Mouse (Mus musculus): ENCODE results near the gene Lamb2.
A peak's percentile ranks its signal among the peaks of the same experiment; 100 is the strongest.

The Lamb2 gene

DNA sequence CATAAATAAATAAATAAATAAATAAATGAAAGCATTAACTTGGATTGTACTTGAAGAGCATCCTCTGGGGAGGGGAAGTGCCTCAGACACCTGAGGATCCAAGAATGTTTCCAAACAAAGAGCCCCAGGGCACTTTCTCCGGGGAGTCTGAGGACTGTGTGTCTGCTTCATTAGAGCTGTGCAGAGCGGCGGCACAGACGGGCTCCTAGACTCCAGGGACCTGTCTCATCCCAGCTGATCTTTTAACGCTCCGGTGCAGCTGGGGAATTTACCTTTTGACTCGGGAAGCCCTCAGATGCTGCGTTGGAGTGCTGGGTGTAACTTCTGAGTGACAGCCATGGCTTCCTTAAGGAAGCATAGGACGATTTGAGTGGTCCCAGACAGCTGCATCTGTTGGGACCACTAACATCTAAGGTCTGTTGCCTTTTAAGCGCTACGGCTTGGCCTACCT lies 18.3 kb upstream of the Lamb2 start, which contains the start of gene Klhdc8b:
Klhdc8b (minus strand) TSS at position 401 of the 451 bp plus-strand sequence.
- DNase-seq (ENCODE audit: low spot score in 2 of 2), result no peak

DNA sequence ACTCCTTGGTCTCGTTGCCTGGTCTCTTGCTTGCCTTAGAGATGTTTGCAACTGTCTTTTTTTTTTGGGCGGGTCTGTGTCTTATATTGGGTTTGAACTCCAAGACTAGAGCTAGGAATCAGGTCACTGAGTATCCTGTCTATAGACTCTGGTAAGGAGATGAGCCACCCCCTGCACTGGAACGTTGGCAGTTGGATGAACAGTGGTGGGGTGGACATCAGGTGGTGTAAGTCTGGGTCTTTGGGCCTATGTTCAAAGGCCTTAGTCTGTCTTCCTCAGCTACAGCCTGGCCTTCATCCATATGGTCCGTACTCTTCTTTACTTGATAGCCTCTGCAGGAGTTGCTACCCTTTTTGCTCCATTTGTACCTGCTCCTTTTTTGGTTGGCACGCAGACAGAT lies 17.9 kb upstream of the Lamb2 start:
- no peak for DNase-seq (ENCODE audit: low spot score in 2 of 2)

DNA sequence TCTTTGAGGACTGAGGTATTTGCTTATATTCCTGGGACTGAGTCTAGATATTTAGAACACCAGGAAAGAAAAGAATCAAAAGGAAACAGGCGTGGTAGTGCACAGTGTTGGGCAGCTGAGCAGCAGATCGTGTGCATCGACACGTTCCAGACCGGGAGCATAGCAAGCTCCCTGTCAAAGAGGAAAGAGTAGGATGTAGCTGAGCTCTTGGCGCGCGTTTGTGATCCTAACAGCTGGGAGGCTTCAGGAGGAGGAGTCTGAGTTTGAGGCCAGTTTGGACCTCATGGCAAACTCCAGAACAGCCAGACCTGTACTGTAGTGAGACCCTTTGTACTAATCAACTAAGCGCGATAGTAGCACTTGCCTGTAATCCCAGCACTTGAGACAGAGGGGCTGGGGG lies 17.3 kb upstream of the Lamb2 start:
- DNase-seq (ENCODE audit: low spot score in 2 of 2), result no peak

DNA sequence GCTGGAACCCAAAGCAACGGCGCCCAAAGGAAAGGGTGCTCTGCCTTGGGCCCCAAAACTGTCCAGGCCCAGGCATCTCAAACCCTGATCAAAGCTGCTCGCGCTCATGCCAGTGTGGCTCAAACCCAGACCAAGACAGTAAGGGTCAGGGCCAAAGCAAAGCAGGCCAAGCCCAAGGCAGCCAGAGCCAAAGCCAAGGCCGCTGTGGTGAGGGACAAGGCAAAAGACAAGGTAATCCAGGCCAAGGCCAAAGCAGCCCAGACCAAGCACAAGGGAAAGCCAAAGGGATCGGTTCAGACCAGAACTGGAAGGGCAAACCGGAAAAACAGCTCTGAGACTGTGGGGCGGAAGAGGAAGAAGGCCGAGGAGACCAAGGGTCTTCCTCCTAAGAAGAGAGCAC lies 15.8 kb upstream of the Lamb2 start:
- DNase-seq (ENCODE audit: low spot score in 2 of 2), result no peak

DNA sequence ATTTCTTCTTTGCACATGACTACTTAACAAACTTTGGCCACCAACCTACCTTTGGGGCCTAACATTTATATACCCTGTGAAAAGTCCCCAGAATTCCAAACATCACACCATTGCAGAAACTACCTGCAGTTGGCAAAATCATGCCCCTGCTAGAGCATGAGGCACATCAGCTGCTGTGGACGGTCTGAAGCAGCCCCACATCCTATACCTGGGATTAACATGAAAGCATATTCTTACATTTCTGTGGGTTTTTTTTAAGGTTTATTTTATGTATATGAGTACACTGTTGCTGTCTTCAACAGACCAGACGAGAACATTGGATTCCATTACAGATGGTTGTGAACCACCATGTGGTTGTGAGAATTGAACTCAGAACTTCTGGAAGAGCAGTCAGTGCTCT lies 13.3 kb upstream of the Lamb2 start:
- DNase-seq (ENCODE audit: low spot score in 2 of 2), result no peak

DNA sequence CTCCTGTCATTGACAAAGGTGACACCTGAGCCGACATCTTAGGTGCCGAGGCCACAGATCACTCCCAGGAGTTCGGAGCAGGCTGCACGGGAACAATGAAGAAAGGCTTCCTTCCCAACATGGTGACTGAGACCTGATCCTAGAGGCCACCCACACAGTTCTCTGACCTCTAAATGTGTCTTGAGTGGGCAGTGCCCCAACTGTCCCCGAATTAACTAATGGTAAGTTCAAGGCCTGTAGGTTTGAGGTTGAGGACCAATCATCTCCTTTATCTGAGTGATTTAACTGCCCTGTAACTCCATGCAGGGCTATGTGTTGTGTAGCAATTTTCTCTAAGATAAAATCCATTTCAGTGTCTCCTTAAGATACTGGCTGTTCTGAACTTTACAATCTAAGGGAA lies 10.1 kb upstream of the Lamb2 start:
- DNase-seq (ENCODE audit: low spot score in 2 of 2), result no peak

DNA sequence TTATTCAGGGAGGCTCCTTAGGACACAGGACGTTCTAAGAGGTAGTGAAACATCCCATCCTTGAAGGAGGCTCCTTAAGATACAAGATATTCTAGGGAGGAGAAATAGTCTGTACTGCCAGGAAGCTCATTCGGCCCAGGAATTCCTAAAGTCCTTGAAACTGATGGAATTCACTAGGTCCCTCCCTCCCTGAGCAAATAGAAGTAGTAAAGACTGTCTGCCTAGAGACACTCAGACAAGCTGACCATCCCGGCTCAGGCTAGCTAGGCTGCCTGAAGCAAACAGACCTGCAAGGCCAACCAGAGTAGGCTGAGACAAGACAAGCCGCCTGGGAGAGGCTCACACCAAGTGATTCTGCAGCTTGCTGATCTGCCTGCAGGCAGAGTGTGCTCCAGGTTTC lies 9.7 kb upstream of the Lamb2 start:
- DNase-seq (ENCODE audit: low spot score in 2 of 2), result no peak

DNA sequence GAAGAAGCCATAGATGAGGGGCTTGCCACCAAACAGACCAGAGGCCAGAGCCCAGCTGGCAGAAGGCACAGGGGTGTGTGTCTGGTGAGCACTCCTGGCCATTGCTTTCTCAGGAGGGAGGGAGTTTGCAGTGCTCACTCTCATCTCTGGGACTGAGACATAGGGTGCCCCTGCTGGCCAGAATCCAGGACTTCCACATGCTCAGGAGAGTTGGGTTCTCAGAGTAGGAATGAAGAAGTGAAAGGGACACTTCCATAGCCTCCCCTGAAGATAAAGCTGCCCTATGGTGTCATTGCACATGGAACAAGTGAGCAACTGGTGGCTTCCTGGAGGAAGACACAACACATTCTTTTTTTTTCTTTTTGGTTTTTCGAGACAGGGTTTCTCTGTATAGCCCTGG lies 5.0 kb upstream of the Lamb2 start:
- no peak for DNase-seq (ENCODE audit: low spot score in 2 of 2)

DNA sequence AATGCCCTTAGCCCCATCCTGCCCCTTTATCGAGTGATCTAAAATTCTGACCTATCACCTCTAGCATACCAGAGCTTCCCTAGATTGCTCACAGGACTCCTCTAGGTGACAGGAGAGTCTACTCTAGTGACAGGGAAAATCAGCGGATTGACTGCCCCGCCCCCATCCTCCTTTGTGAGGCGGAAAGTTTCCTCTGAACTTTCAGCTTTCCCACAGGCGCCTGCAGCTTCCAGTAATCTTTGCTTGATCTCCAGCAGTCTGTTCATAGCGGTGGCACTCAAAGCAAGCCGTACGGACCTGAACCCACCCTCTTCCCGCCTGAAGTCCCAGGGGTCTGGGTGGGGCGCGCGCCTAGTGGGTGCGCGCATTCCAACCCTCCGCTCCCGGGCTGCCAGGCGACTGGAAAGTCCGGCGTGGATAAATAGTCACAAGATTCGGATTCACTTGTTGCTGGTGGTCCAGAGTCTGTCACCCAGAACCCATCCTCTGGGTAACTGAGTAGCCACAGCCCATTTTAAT lies 839 bp upstream of the Lamb2 start:
- DNase-seq (ENCODE audit: low spot score in 2 of 2), result peak; percentile 60 to 82

DNA sequence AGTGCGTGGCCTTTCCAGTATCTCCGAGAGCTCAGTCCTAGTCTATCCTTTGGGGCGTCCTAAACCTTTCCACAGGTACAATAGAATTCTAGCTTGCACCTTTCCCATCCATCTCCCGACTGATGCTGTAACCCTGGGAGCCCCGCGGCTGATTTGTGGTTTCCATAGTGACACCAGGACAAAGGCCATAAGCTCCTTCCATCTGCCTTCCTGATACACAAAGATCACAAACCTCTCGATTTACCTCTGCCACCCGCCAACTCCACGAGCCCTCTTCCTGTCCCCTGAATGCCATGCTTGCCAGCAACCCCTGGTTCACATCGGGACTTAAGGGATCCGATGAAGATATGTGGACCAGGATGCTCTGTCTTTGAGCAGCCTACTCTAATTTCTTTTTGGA lies 295 bp upstream of the Lamb2 start:
- DNase-seq (ENCODE audit: low spot score in 2 of 2), result peak in 1 of 2 experiments; percentile 38

DNA sequence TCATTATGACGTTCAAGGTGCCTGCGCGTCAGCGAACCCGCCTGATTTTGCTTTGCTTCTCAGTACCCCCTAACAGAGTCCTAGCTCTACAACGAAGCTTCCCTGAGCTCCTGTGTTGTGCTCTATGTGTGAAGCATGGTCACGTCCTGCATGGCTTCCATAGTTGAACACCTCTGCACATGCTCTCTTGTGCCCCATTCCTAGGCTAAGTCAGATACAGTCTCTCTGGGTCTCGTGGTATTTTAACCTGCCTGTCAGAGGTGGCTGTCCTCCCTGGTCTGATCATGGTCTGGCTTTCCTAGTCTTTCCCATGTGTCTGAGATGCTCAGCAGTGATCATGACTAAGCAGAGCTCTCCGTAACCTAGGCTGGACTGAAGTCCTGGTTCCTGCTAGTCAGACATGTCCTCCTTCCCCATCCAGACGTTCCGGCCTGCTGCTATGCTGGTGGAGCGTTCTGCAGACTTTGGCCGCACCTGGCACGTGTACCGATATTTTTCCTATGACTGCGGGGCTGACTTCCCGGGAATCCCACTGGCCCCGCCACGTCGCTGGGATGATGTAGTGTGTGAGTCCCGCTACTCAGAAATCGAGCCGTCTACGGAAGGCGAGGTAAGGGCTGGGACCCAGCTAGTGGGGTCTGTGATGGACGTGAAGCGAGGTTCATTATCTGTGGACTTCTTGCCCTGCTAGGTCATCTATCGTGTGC lies 1.4 kb downstream of the Lamb2 start:
- no peak for DNase-seq (ENCODE audit: low spot score in 2 of 2)

DNA sequence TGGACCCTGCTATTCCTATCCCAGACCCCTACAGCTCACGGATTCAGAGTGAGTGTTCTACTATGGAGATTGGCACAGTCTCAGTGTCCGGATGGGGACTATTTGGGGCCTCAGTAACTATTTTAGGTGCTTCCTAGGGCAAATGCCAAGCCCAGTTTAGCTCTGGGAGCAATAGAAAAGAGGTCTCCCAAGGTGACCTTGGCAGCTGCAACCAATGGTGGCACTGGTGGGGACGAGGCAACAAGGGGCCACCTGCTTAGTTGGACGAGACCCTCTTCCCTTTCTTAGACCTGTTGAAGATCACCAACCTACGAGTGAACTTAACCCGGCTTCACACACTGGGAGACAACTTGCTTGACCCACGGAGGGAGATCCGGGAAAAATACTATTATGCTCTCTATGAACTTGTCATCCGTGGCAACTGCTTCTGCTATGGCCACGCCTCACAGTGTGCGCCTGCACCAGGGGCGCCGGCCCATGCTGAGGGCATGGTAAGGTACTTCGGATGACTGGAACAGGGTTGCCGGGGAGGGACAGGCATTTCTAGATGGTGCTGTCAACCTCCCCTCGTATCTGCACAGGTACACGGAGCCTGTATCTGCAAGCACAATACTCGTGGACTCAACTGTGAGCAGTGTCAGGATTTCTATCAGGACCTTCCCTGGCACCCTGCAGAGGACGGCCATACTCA lies 2.1 kb downstream of the Lamb2 start:
- no peak for DNase-seq (ENCODE audit: low spot score in 2 of 2)

DNA sequence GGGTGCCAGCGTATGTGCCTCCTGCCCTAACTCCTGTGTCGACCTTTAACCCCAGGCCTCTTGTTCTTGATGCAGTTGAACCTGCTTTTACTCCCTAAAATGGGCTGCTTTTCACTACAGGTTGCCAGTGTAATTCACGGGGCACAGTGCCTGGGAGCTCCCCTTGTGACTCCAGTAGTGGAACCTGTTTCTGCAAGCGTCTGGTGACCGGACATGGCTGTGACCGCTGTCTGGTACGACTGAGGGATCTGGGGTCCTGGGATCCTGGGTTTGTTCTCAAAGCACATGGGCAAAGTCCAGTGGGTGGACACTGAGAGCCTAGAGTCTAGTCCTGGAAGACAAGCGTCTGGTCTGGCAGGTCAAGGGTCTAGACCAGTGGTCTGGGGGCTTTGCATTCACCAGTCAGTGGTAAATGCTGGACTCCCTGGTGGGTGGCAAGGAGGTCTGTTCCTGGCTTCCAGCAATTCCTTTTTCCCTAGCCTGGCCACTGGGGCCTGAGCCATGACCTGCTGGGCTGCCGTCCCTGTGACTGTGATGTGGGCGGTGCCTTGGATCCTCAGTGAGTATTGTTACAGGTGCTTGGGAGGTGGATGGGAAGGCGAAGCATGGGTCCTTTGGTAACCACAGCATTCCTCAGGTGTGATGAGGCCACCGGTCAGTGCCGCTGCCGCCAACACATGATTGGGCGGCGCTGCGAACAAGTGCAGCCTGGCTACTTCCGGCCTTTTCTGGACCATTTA lies 3.7 kb downstream of the Lamb2 start:
- no peak for DNase-seq (ENCODE audit: low spot score in 2 of 2)

DNA sequence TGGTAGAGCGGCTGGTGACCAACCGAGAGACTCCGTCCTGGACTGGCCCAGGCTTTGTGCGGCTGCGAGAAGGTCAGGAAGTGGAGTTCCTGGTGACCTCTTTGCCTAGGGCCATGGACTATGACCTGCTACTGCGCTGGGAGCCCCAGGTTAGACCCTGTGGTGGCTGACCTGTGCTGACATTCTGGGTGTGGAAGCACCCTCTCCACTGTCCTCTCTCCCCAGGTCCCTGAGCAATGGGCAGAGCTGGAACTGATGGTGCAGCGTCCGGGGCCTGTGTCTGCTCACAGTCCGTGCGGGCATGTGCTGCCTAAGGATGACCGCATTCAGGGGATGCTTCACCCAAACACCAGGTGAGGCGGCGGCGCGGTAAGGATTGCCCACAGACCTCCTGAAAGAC lies 4.5 kb downstream of the Lamb2 start:
- no peak for DNase-seq (ENCODE audit: low spot score in 2 of 2)

DNA sequence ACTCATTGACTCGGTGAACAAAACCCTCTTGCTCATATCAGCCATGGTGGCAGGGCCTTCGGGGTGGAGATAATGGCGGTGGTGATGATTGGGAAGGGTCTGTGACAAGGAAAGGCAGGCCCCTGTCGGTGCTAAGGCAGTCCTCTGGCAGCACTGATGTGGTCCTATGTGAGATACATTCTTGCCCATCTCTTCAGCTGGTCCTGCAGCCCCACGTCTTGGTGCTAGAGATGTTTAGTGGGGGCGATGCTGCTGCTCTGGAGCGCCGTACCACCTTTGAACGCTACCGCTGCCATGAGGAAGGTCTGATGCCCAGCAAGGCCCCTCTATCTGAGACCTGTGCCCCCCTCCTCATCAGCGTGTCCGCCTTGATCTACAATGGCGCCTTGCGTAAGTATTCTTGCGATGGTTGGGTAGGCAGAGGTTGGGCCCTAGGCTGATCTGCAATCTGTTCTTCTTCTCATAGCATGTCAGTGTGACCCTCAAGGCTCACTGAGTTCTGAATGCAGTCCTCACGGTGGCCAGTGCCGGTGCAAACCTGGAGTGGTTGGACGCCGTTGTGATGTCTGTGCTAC lies 5.9 kb downstream of the Lamb2 start:
- DNase-seq (ENCODE audit: low spot score in 2 of 2), result no peak

DNA sequence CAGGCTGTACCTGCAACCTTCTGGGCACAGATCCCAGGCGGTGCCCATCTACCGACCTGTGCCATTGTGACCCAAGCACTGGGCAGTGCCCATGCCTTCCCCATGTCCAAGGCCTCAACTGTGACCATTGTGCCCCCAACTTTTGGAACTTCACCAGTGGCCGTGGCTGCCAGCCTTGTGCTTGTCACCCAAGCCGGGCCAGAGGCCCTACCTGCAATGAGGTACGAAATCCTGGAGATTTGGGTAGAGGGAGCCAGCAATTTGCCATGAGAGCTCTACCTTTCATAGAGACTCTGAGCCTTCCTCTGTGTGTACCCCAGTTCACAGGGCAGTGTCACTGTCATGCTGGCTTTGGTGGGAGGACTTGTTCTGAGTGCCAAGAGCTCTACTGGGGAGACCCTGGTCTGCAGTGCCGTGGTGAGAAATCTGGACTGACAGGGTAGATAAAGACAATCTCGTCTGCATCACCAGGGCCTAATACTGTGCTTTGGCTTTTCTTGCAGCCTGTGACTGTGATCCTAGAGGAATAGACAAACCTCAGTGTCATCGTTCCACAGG lies 7.5 kb downstream of the Lamb2 start:
- no peak for DNase-seq (ENCODE audit: low spot score in 2 of 2)

DNA sequence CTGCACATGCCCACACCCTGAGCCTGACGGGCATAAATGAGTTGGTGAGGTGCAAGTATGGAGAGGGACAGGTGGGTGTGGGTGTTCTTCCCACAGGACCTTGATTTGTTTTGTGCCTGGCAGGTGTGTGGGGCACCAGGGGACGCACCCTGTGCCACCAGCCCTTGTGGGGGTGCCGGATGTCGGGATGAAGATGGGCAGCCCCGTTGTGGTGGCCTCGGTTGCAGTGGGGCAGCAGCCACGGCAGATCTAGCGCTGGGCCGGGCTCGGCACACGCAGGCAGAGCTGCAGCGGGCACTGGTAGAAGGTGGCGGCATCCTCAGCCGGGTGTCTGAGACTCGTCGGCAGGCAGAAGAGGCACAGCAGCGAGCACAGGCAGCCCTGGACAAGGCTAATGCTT lies 8.9 kb downstream of the Lamb2 start:
- DNase-seq (ENCODE audit: low spot score in 2 of 2), result no peak

DNA sequence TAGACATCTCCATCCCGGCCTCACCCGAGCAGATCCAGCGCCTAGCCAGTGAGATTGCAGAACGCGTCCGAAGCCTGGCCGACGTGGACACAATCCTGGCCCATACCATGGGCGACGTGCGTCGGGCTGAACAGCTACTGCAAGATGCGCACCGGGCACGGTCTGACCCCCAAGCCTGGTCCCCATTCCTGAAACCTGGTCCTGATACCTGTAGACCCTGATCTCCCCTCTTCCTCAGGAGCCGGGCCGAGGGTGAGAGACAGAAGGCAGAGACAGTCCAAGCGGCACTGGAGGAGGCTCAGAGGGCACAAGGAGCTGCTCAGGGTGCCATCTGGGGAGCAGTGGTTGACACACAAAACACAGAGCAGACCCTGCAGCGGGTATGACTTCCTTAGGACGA lies 9.7 kb downstream of the Lamb2 start:
- no peak for DNase-seq (ENCODE audit: low spot score in 2 of 2)

DNA sequence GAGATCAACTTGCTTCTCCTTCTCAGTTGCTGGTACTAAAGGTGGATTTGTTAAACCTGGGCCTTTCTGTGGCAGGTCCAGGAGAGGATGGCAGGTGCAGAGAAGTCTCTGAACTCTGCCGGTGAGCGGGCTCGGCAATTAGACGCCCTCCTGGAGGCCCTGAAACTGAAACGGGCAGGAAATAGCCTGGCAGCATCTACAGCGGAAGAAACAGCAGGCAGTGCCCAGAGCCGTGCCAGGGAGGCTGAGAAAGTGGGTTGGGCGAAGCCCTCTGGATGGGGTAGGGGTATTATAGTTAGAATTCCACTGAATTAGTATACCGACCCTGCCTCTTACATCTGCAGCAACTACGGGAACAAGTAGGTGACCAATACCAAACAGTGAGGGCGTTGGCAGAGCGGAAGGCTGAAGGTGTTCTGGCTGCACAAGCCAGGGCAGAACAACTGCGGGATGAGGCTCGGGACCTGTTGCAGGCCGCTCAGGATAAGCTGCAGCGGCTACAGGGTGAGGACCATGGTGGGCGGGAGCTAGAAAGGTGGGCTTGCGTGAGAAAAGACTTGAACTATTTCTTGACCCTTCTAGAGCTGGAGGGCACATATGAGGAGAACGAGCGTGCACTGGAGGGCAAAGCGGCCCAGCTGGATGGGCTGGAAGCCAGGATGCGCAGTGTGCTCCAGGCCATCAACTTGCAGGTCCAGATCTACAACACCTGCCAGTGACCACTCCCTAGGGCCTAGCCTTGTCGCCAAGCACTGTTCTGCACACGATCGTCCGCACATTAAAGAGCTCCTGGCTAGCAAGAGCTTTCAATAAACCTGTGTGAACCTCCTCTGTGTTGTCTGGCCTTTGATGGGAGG lies 10.4 kb downstream of the Lamb2 start:
- DNase-seq (ENCODE audit: low spot score in 2 of 2), result no peak

DNA sequence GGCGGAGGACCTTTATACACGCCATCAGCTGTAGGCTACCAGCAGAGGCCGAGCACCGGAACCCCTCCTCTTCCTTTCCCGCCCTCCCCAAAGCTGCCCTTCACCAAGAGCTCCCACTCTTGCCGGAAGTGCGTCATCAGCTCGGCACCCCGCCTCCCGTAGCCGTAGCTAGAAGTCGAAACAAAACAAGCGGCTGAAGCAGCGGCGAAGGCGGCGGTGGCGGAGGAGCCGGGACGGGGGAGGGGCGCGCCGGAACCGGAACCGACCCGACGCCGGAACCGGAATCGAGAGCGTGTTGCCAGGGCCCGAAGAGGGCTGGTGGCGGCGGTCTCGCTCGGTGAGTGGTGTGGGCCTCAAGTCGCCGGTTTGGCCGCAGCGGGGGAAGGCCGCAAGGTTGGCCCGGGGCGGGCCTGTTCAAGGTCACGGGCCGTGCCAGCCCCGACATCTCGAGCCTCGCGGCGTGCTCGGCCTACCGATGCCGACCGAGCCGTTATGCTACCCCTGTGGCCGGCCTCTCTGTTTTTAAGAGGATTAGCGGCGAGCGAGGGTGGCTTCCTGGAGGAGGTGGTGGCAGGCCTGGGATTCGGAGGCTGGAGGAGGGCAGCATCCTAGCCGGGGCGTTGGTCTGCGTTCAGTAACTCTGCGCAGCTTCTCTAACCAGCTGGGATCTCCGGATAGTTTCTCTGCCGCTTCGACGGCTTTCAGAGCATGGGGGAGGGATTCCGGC lies 11.2 kb downstream of the Lamb2 start, which contains the start of gene Usp19:
Usp19 (plus strand) TSS at position 44 of the 727 bp plus-strand sequence.
- peak; percentile 84 to 94 for DNase-seq (ENCODE audit: low spot score in 2 of 2)
